Mouse (Mus musculus): Measurements from ENCODE around the gene Rbbp8nl.

- TF ChIP-seq POLR2A (IDR thresholded peaks at IDR 0.05; ENCODE audit: borderline replicate concordance, low read depth, low read length) (no peak), CTCF (IDR thresholded peaks at IDR 0.05; ENCODE audit: low read depth, low read length) (no peak)
These were observed 14.9 kb upstream of the Rbbp8nl start for GRCm38 (mm10) chr2:180304554-180304953.
